Mouse (Mus musculus) midbrain, embryonic 10.5 days (tissue): ENCODE results near the gene Rspry1. TPM values are rescaled to one million over a fixed set of nuclear protein-coding genes. Genes with fewer than 3 reads are reported as not detected.

Source experiments
- DNase-seq: peaks from one replicate; pipeline ENCODE4 v3.0.0-alpha.2; 2017; ENCODE audit warnings: low spot score
- H3K27ac ChIP-seq: fragments of 300-500 bp; sonication (generic); replicated peaks from 2 replicates; pipeline ENCODE4 v1.5.1; 2016; ENCODE audit warnings: mild to moderate bottlenecking
- H3K27me3 ChIP-seq: fragments of 300-500 bp; sonication (generic); 2 replicates; pipeline ENCODE4 v1.6.1; 2016; ENCODE audit warnings: low read depth, mild to moderate bottlenecking; ENCODE audit not compliant: poor library complexity, severe bottlenecking
- H3K36me3 ChIP-seq: fragments of 300-500 bp; sonication (generic); 2 replicates; pipeline ENCODE4 v1.6.1; 2016; ENCODE audit warnings: mild to moderate bottlenecking, moderate library complexity
- H3K4me1 ChIP-seq: fragments of 300-500 bp; sonication (generic); 2 replicates; pipeline ENCODE4 v1.6.1; 2016
- H3K4me3 ChIP-seq: fragments of 300-500 bp; sonication (generic); 2 replicates; pipeline ENCODE4 v1.5.1; 2016; ENCODE audit warnings: mild to moderate bottlenecking, moderate library complexity
- H3K9me3 ChIP-seq: fragments of 300-500 bp; sonication (generic); replicated peaks from 2 replicates; pipeline ENCODE4 v1.6.1; 2016; ENCODE audit warnings: mild to moderate bottlenecking
- WGBS: fragments of 180-500 bp; shearing (Covaris S2); methylation state at CpG from one replicate; pipeline ENCODE4 v1.1.7; 2016; 5-methylcytosine and 5-hydroxymethylcytosine counted together
- polyA plus RNA-seq: library from polyadenylated mRNA; unstranded; fragments of >200 nt; fragmentation: Nextera tagmentation; extraction: Ambion mirVana; gene quantifications from 2 replicates; pipeline ENCODE4 v1.2.1, GENCODE M21; 2016

The Rspry1 gene
- polyA plus RNA-seq, 1 experiment from 2014 or later: 45.2 TPM

- no peaks in the 10 kb centered on the region for H3K9me3 ChIP-seq
- H3K27ac ChIP-seq: peak within 1 kb of the TSS; percentile 98
- H3K27me3 ChIP-seq: no peaks in the 10 kb centered on the region
- WGBS: under 1% methylated on average over 74 of the region's 74 CpGs
- peak; percentile 94 for DNase-seq
- H3K36me3 ChIP-seq: peaks cover 40% of the 10 kb centered on the region
- peak within 1 kb of the TSS; percentile 89 for H3K4me3 ChIP-seq
- H3K4me1 ChIP-seq: peaks cover 17% of the 10 kb centered on the region
Measured at GRCm38 (mm10) chr8:94666456-94667308, 64.9 kb downstream of the Rspry1 start, which contains the start of gene Arl2bp. Gene Arl2bp, plus strand, starts transcription at chr8:94666600.

- Histone ChIP-seq H3K36me3 (peaks cover 64% of the 10 kb centered on the region), H3K4me3 (no peak overlapping the region), H3K27me3 (no peaks in the 10 kb centered on the region), H3K27ac (no peak overlapping the region), H3K9me3 (no peaks in the 10 kb centered on the region), H3K4me1 (peaks cover 4% of the 10 kb centered on the region; the same call in 1 of the 2 replicates)
- WGBS: 88% methylated on average over 5 of the region's 5 CpGs
- DNase-seq: no peak
Measured at GRCm38 (mm10) chr8:94674384-94674783, 72.6 kb downstream of the Rspry1 start.

- Histone ChIP-seq H3K9me3 (peaks cover 7% of the 10 kb centered on the region), H3K27me3 (no peaks in the 10 kb centered on the region), H3K4me1 (peaks cover 4% of the 10 kb centered on the region; the same call in 1 of the 2 replicates), H3K27ac (0 out of 2 replicates have a peak overlapping the region, but pooled peaks have one; percentile 17), H3K36me3 (peaks cover 48% of the 10 kb centered on the region), H3K4me3 (no peak overlapping the region)
- WGBS: 91% methylated on average over 6 of the region's 6 CpGs
- DNase-seq: no peak
Measured at GRCm38 (mm10) chr8:94675923-94676322, 74.2 kb downstream of the Rspry1 start.

GRCm38 (mm10) chr8:94678582-94678981 lies 76.8 kb downstream of the Rspry1 start:
- Histone ChIP-seq H3K4me1 (peaks cover 4% of the 10 kb centered on the region; the same call in 1 of the 2 replicates), H3K27me3 (no peaks in the 10 kb centered on the region), H3K36me3 (peaks cover 22% of the 10 kb centered on the region), H3K4me3 (no peak overlapping the region), H3K9me3 (peaks cover 7% of the 10 kb centered on the region), H3K27ac (peak overlapping the region; percentile 28; the same call in 1 of the 2 replicates)
- WGBS: 67% methylated on average over 9 of the region's 9 CpGs
- no peak for DNase-seq

GRCm38 (mm10) chr8:94680414-94680813 lies 78.7 kb downstream of the Rspry1 start:
- H3K27me3 ChIP-seq: no peaks in the 10 kb centered on the region

GRCm38 (mm10) chr8:94682732-94683524 lies 81.2 kb downstream of the Rspry1 start:
- whole genome bisulfite sequencing: 84% methylated on average over 16 of the region's 16 CpGs
- Histone ChIP-seq H3K27ac (no peak overlapping the region), H3K4me1 (peaks cover 6% of the 10 kb centered on the region; the same call in 1 of the 2 replicates), H3K27me3 (no peaks in the 10 kb centered on the region), H3K36me3 (no peaks in the 10 kb centered on the region), H3K4me3 (no peak overlapping the region), H3K9me3 (peaks cover 7% of the 10 kb centered on the region)
- DNase-seq: no peak

More at GRCm38 (mm10) chr8:94680414-94680813, 78.7 kb downstream of the Rspry1 start:
- Histone ChIP-seq H3K36me3 (peaks cover 5% of the 10 kb centered on the region; the same call in 1 of the 2 replicates), H3K27ac (no peak overlapping the region), H3K4me3 (no peak overlapping the region), H3K4me1 (peaks cover 4% of the 10 kb centered on the region; the same call in 1 of the 2 replicates), H3K9me3 (peaks cover 7% of the 10 kb centered on the region)
- WGBS: 85% methylated on average over 3 of the region's 3 CpGs
- DNase-seq: no peak

GRCm38 (mm10) chr8:94684287-94684686 lies 82.5 kb downstream of the Rspry1 start:
- WGBS: 77% methylated on average over 4 of the region's 4 CpGs
- Histone ChIP-seq H3K4me1 (peaks cover 2% of the 10 kb centered on the region; the same call in 1 of the 2 replicates), H3K36me3 (no peaks in the 10 kb centered on the region), H3K4me3 (no peak overlapping the region), H3K9me3 (peaks cover 7% of the 10 kb centered on the region), H3K27ac (no peak overlapping the region), H3K27me3 (no peaks in the 10 kb centered on the region)
- no peak for DNase-seq

- no peak overlapping the region for H3K27ac ChIP-seq
- 80% methylated on average over 9 of the region's 9 CpGs for WGBS
- no peaks in the 10 kb centered on the region for H3K36me3 ChIP-seq
- no peak overlapping the region for H3K4me3 ChIP-seq
- H3K4me1 ChIP-seq: peaks cover 2% of the 10 kb centered on the region; the same call in 1 of the 2 replicates
- H3K27me3 ChIP-seq: no peaks in the 10 kb centered on the region
- H3K9me3 ChIP-seq: no peaks in the 10 kb centered on the region
- no peak for DNase-seq
Measured at GRCm38 (mm10) chr8:94685953-94686352, 84.2 kb downstream of the Rspry1 start.

- Histone ChIP-seq H3K4me3 (peak overlapping the region; percentile 57), H3K27ac (no peak overlapping the region), H3K36me3 (no peaks in the 10 kb centered on the region), H3K9me3 (no peaks in the 10 kb centered on the region), H3K27me3 (peaks cover 78% of the 10 kb centered on the region), H3K4me1 (peaks cover 25% of the 10 kb centered on the region)
- DNase-seq: no peak
- 3% methylated on average over 6 of the region's 6 CpGs for WGBS
Measured at GRCm38 (mm10) chr8:94694701-94695100, 93.0 kb downstream of the Rspry1 start.

GRCm38 (mm10) chr8:94695341-94695993 lies 93.7 kb downstream of the Rspry1 start:
- Histone ChIP-seq H3K36me3 (no peaks in the 10 kb centered on the region), H3K4me3 (peak overlapping the region; percentile 57), H3K27me3 (peaks cover 78% of the 10 kb centered on the region), H3K9me3 (no peaks in the 10 kb centered on the region), H3K4me1 (peaks cover 25% of the 10 kb centered on the region), H3K27ac (peak overlapping the region; percentile 46; the same call in 1 of the 2 replicates)
- peak; percentile 40 for DNase-seq
- WGBS: 0% methylated on average over 31 of the region's 31 CpGs

- peaks cover 78% of the 10 kb centered on the region for H3K27me3 ChIP-seq
- H3K9me3 ChIP-seq: no peaks in the 10 kb centered on the region
- H3K27ac ChIP-seq: peak within 1 kb of the TSS; percentile 46; the same call in 1 of the 2 replicates
- H3K36me3 ChIP-seq: no peaks in the 10 kb centered on the region
- under 1% methylated on average over 41 of the region's 41 CpGs for WGBS
- peak; percentile 47 for DNase-seq
- peak within 1 kb of the TSS; percentile 57 for H3K4me3 ChIP-seq
- H3K4me1 ChIP-seq: peaks cover 25% of the 10 kb centered on the region
Measured at GRCm38 (mm10) chr8:94695994-94696384, 94.3 kb downstream of the Rspry1 start, which contains the start of gene Pllp. Gene Pllp, minus strand, starts transcription at chr8:94696278.

- peaks cover 78% of the 10 kb centered on the region for H3K27me3 ChIP-seq
- no peaks in the 10 kb centered on the region for H3K9me3 ChIP-seq
Measured at GRCm38 (mm10) chr8:94696566-94696965, 94.8 kb downstream of the Rspry1 start.

More at GRCm38 (mm10) chr8:94696566-94696965, 94.8 kb downstream of the Rspry1 start:
- WGBS: 56% methylated on average over 3 of the region's 3 CpGs
- Histone ChIP-seq H3K36me3 (no peaks in the 10 kb centered on the region), H3K27ac (no peak overlapping the region), H3K4me3 (peak overlapping the region; percentile 57; the same call in 1 of the 2 replicates), H3K4me1 (peaks cover 25% of the 10 kb centered on the region)
- DNase-seq: no peak
